Mouse (Mus musculus) liver (tissue): Measurements from ENCODE around the gene Kars.

Source experiments
- DNase-seq: peaks from one replicate; pipeline ENCODE4 v3.0.0-alpha.2; 2020; ENCODE audit warnings: mixed read lengths

Gene Kars

GRCm38 (mm10) chr8:112010997-112011815, at the start of gene Kars, which contains the start of gene Terf2ip:
Gene Kars (minus strand): TSS chr8:112011323.
Gene Terf2ip (plus strand): TSS chr8:112011398.
- DNase-seq, result peak; percentile 95

GRCm38 (mm10) chr8:112054456-112054855, 43.3 kb upstream of the Kars start:
- no peak for DNase-seq

GRCm38 (mm10) chr8:112051537-112051936, 40.4 kb upstream of the Kars start:
- no peak for DNase-seq

GRCm38 (mm10) chr8:112049984-112050383, 38.9 kb upstream of the Kars start:
- DNase-seq, result no peak

GRCm38 (mm10) chr8:112048293-112048692, 37.2 kb upstream of the Kars start:
- no peak for DNase-seq

- DNase-seq, result peak; percentile 75
These were observed 34.8 kb upstream of the Kars start for GRCm38 (mm10) chr8:112045896-112046295.

- peak; percentile 17 for DNase-seq
These were observed 34.1 kb upstream of the Kars start for GRCm38 (mm10) chr8:112045182-112045581.

- no peak for DNase-seq
These were observed 26.4 kb upstream of the Kars start for GRCm38 (mm10) chr8:112037521-112037920.

- DNase-seq, result peak; percentile 43
These were observed 23.5 kb upstream of the Kars start for GRCm38 (mm10) chr8:112034603-112035002.

- no peak for DNase-seq
These were observed 21.9 kb upstream of the Kars start for GRCm38 (mm10) chr8:112033071-112033470.

GRCm38 (mm10) chr8:112030663-112031062, 19.5 kb upstream of the Kars start:
- no peak for DNase-seq

GRCm38 (mm10) chr8:112029455-112029854, 18.3 kb upstream of the Kars start:
- no peak for DNase-seq

- DNase-seq, result no peak
These were observed 3.8 kb upstream of the Kars start, which contains the start of gene Gm6793 for GRCm38 (mm10) chr8:112014936-112015335. Gene Gm6793 (minus strand): TSS chr8:112015036.

GRCm38 (mm10) chr8:112011816-112012242, 706 bp upstream of the Kars start:
- peak; percentile 73 for DNase-seq

- DNase-seq, result no peak
These were observed 1.6 kb downstream of the Kars start for GRCm38 (mm10) chr8:112009558-112009957.

GRCm38 (mm10) chr8:112007669-112008068, 3.5 kb downstream of the Kars start:
- DNase-seq, result no peak

- DNase-seq, result no peak
These were observed 5.5 kb downstream of the Kars start for GRCm38 (mm10) chr8:112005601-112006000.

- DNase-seq, result no peak
These were observed 6.4 kb downstream of the Kars start for GRCm38 (mm10) chr8:112004754-112005153.

- DNase-seq, result no peak
These were observed 18.5 kb downstream of the Kars start for GRCm38 (mm10) chr8:111992703-111993039.

GRCm38 (mm10) chr8:111992013-111992702, 19.0 kb downstream of the Kars start, which contains the start of gene Adat1:
Gene Adat1 (minus strand): TSS chr8:111992302.
- DNase-seq, result peak; percentile 89

- no peak for DNase-seq
These were observed 19.8 kb downstream of the Kars start for GRCm38 (mm10) chr8:111991278-111991677.

- peak; percentile 86 for DNase-seq
These were observed 21.2 kb downstream of the Kars start for GRCm38 (mm10) chr8:111989911-111990310.

GRCm38 (mm10) chr8:111984511-111984910, 26.6 kb downstream of the Kars start:
- DNase-seq, result no peak

- DNase-seq, result no peak
These were observed 29.0 kb downstream of the Kars start for GRCm38 (mm10) chr8:111982116-111982515.
